Mouse (Mus musculus) embryonic fibroblast, embryonic 13.5 days (primary cell): Measurements from ENCODE around the gene Tmem234. TPM values are rescaled to one million over a fixed set of nuclear protein-coding genes. Genes with fewer than 3 reads are reported as not detected.

Experiments
- H3K27ac ChIP-seq: 2 replicates; pipeline ENCODE4 v1.5.1; 2012; ENCODE audit warnings: low read length, control low read depth, inconsistent platforms; ENCODE audit not compliant: insufficient read depth
- H3K4me1 ChIP-seq: 2 replicates; pipeline ENCODE4 v1.6.1; 2011; ENCODE audit warnings: low read length; ENCODE audit not compliant: control insufficient read depth, insufficient read depth
- H3K4me3 ChIP-seq: 2 replicates; pipeline ENCODE4 v1.5.1; 2011; ENCODE audit warnings: mild to moderate bottlenecking, control low read depth, low read length; ENCODE audit not compliant: insufficient read depth
- CTCF ChIP-seq: IDR thresholded peaks from 2 replicates; pipeline ENCODE4 v1.5.1; 2011; ENCODE audit warnings: mild to moderate bottlenecking, control low read depth, low read length, moderate library complexity, borderline replicate concordance; ENCODE audit not compliant: insufficient read depth
- POLR2A ChIP-seq: IDR thresholded peaks from 2 replicates; pipeline ENCODE4 v1.6.1; 2011; ENCODE audit warnings: low read depth, mild to moderate bottlenecking, control low read depth, low read length, moderate library complexity
- polyA plus RNA-seq: library from polyadenylated mRNA; stranded (reverse); fragments of >200 nt; gene quantifications from 2 replicates; pipeline ENCODE4 v1.2.4, GENCODE M21; 2011; ENCODE audit warnings: low read depth; ENCODE audit not compliant: missing spikeins, insufficient read length

Tmem234 gene
- polyA plus RNA-seq, 1 experiment, result 110 TPM

GRCm38 (mm10) chr4:129578466-129578865 lies 22.0 kb upstream of the Tmem234 start, which contains the start of gene Fam167b:
Gene Fam167b, minus strand, starts transcription at chr4:129578549.
- no peaks in the 10 kb centered on the region for H3K4me1 ChIP-seq
- H3K4me3 ChIP-seq, result no peak within 1 kb of the TSS
- TF ChIP-seq POLR2A (no peak), CTCF (no peak)
- H3K27ac ChIP-seq, result no peak within 1 kb of the TSS

- no peak overlapping the region for H3K27ac ChIP-seq
- no peak overlapping the region for H3K4me3 ChIP-seq
- H3K4me1 ChIP-seq, result no peaks in the 10 kb centered on the region
- TF ChIP-seq POLR2A (no peak), CTCF (no peak)
Measured at GRCm38 (mm10) chr4:129580347-129580746, 20.1 kb upstream of the Tmem234 start.

- TF ChIP-seq CTCF, result no peak
- no peak for TF ChIP-seq POLR2A
- Histone ChIP-seq H3K4me3 (no peak overlapping the region), H3K27ac (no peak overlapping the region), H3K4me1 (no peaks in the 10 kb centered on the region)
Measured at GRCm38 (mm10) chr4:129582251-129582650, 18.2 kb upstream of the Tmem234 start.

GRCm38 (mm10) chr4:129584370-129584769 lies 16.1 kb upstream of the Tmem234 start:
- H3K27ac ChIP-seq, result peak overlapping the region; percentile 29; the same call in 1 of the 2 replicates
- H3K4me1 ChIP-seq, result no peaks in the 10 kb centered on the region
- H3K4me3 ChIP-seq, result peak overlapping the region; percentile 30; the same call in 1 of the 2 replicates
- no peak for TF ChIP-seq POLR2A
- no peak for TF ChIP-seq CTCF

GRCm38 (mm10) chr4:129584884-129585608 lies 15.4 kb upstream of the Tmem234 start:
- H3K27ac ChIP-seq, result peak overlapping the region; percentile 29
- TF ChIP-seq CTCF (peak; percentile 53; the same call in 1 of the 2 replicates), POLR2A (peak; percentile 60)
- H3K4me3 ChIP-seq, result peak overlapping the region; percentile 30
- no peaks in the 10 kb centered on the region for H3K4me1 ChIP-seq

GRCm38 (mm10) chr4:129585773-129586172 lies 14.7 kb upstream of the Tmem234 start:
- no peaks in the 10 kb centered on the region for H3K4me1 ChIP-seq
- H3K27ac ChIP-seq, result no peak overlapping the region
- no peak overlapping the region for H3K4me3 ChIP-seq
- no peak for TF ChIP-seq POLR2A
- no peak for TF ChIP-seq CTCF

- TF ChIP-seq CTCF, result no peak
- TF ChIP-seq POLR2A, result no peak
- Histone ChIP-seq H3K4me3 (no peak overlapping the region), H3K4me1 (no peaks in the 10 kb centered on the region)
Measured at GRCm38 (mm10) chr4:129586943-129587342, 13.5 kb upstream of the Tmem234 start.

GRCm38 (mm10) chr4:129588865-129589264 lies 11.6 kb upstream of the Tmem234 start:
- no peaks in the 10 kb centered on the region for H3K4me1 ChIP-seq
- no peak overlapping the region for H3K4me3 ChIP-seq
- TF ChIP-seq CTCF (no peak), POLR2A (no peak)
- H3K27ac ChIP-seq, result no peak overlapping the region

More at GRCm38 (mm10) chr4:129586943-129587342, 13.5 kb upstream of the Tmem234 start:
- no peak overlapping the region for H3K27ac ChIP-seq

- Histone ChIP-seq H3K4me3 (no peak overlapping the region), H3K27ac (no peak overlapping the region), H3K4me1 (no peaks in the 10 kb centered on the region)
- TF ChIP-seq CTCF, result peak; percentile 98
- TF ChIP-seq POLR2A, result no peak
Measured at GRCm38 (mm10) chr4:129608426-129609025, 8.1 kb downstream of the Tmem234 start.

GRCm38 (mm10) chr4:129609139-129609631 lies 8.7 kb downstream of the Tmem234 start:
- TF ChIP-seq POLR2A (no peak), CTCF (no peak)
- Histone ChIP-seq H3K4me3 (no peak overlapping the region), H3K4me1 (no peaks in the 10 kb centered on the region), H3K27ac (no peak overlapping the region)
